Mouse (Mus musculus): Measurements from ENCODE around the gene Pgm3.

DNA sequence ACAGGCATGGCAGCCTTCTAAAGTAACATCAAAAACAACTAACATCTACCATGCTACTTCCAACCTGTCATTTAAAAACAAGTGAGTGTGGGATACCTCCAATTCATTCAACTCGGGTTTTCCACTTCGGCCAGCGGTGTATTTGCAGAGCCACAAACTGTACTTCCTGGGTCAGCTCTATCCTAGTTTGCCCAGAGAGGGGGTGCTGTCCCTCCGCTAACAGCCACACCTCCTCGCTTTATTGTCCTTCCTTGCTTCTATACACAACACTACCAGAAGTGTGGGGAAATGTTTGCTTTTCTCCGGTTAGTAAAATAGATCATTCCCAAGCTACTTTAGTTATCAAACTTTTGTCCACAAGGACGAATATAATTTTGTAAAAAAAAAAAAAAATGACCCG, 696 bp downstream of the Pgm3 start:
- no peak for TF ChIP-seq GATA1 (IDR thresholded peaks at IDR 0.05; ENCODE audit: low read length)
- no peak for TF ChIP-seq TAL1 (IDR thresholded peaks at IDR 0.05; ENCODE audit: low read length)
